Mouse (Mus musculus) kidney, adult 11 months (tissue): ENCODE measurements at regions not wholly inside any gene's neighbourhood (a gene's known extent, or its start where the extent isn't known, plus 50 kb on each side); places are given as distances from the start of the nearest gene placed in this dataset.

Source experiments
- DNase-seq: peaks from one replicate; pipeline ENCODE4 v3.0.0; 2022

DNA sequence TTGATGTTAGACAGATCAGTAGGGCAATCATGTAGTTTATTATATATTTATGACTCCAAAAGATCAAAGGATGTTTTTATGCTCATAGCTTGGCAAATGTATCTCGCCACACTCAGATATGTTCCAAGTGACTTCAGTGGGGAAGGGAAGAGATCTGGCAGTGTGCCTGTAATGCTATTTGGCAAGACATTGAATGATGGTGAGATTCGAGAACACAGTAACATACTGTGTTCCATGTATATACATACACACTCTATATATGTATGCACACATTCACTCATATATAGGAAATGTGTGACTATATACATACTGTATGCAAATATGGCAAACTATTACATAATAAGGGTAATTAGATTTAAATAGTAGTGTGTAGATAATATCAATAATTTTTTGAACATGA lies 577.3 kb upstream of the Arrdc4 start:
- DNase-seq, result no peak

DNA sequence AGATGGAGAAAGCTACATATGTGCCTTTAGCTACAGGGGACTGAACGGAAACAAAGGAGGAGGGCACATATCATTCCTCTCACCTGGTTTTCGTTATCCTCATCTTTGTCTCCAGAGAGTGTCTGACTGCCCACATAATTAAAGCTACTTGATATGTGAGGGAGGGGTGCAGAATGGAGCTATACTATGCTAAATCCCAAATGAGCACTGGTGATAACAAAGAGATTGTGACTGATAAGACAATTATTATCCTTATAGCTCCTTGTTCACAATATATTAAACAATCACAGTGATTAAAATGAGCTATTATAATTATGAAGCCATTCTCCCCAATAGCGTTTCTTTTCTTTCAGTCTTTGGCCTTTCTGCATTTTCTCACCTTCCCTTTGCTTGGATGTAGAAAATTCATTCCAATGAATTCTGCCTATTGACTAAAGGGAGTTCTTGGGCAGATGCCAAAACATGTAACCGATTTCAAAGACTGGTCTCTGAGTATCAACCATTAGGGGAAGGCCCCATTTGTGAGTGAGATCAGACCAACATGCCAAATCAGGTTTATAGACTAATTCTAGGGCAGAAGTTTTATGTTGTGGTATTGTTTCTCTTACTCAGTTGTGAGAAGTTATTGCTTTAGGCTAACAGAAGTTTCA lies 528.1 kb upstream of the Arrdc4 start:
- DNase-seq, result no peak

DNA sequence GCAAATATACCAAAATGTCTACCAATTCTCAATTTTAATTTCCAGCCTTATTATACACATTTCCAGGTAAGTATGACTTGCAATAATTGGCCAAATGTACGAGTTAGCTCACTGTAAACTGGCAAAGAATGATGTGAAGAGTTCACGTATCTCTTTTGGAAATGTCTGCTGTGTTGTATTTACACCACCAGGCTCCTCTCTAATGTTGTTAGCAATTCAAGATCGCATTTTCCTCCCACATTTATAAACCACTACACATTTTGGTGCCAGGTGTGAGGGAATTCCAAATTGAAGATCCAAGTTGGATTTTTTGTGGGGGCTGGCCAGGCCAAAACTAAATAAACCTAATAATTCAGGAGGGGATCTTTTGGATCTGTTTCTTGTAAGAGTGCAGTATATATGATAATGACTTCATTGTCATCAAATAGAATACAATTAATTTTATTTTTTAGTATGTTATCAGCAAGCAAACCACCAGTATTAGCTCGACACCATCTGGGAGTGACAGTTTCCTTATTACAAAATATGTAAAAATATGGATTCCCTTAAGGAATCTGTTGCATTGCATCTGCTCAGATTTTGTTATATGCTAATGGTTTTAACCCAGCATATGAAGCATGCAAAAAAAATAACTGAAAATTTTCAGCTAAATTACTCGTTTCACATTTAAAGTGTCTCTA lies 527.5 kb upstream of the Arrdc4 start:
- DNase-seq, result no peak

DNA sequence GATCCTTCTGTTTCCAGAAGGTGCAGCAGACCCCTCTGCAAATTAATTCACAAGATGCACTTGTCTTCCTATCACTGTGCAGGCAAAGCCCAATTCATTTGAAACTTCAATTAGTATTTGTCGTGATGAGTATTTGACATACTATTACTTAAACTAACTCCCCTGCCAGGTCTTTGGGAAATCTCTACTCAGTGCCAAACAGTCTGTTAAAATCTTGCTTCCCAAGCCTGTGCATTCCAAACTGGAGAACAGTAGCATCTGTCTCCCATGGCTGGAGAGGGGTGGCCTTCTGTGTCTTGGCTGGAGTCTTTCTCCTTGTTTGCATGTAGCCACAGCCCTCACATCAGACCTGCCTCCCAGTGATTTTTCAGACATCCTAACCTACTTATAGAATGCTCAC lies 524.6 kb upstream of the Arrdc4 start:
- DNase-seq, result no peak

DNA sequence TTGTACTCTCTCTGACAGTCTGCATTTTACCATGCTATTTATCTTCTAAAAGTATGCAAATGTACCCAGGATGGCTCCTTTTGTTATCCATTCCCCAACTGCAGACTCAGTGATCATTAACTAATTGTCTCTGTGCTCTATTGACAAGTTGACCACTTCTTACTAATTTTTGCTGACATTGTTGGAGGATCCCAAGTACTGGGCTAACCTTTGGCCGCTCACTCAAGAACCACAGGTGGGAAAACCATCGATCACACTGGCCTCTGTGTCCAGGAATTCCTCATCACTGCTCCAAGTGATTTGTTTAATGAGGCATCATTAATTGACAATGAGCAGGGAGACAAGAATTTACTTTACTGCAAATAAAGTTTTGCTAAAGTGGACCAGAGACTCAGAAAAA lies 495.5 kb upstream of the Arrdc4 start:
- no peak for DNase-seq

DNA sequence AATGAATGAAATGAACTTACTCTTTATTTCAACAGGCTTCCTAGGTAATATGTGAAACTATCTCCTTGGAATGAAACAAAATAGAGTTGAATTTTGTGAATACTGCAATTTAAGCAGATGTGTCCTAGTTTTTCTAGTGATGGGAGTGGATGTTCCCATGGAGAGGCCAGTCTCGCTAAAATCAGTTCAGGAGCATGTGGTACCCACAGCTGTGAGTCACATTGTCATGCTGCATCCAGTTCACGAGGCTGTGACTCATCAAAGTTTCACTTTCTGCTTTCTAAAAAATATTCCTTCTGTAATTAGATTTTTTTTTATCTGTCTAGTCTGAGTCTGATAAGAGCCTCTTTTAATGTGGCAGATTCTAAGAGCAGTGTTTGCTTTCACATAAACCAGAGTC lies 484.3 kb upstream of the Arrdc4 start:
- DNase-seq, result no peak

DNA sequence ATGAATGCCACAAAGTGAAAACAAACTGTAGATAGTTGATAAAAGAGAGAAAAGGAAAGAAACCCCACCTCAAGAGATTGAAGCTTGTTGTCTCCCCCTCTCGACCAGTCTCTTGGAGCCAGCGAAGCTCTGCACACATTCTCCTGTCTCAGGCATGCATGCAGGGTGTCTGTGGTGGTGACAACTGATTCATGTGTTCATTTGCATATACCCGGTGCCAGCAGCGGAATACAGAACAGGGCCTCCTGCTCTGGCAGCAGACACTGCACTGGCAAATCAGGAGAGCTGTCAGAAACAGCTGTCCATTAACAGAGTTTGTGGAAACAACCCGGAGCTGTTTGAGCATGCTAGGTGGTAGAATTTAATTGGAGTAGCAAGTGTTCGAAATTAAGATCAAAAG lies 468.8 kb upstream of the Arrdc4 start:
- peak; percentile 4 for DNase-seq
